Mouse (Mus musculus) c-Kit-negative CD71-positive TER-119-positive erythroid progenitor cells, embryonic 14.5 days (primary cell): ENCODE measurements around the gene Tssk1.

Experiments used
- DNase-seq: peaks from one replicate; pipeline ENCODE4 v3.0.0-alpha.2; 2013; ENCODE audit warnings: low read depth, low spot score

Gene Tssk1

DNA sequence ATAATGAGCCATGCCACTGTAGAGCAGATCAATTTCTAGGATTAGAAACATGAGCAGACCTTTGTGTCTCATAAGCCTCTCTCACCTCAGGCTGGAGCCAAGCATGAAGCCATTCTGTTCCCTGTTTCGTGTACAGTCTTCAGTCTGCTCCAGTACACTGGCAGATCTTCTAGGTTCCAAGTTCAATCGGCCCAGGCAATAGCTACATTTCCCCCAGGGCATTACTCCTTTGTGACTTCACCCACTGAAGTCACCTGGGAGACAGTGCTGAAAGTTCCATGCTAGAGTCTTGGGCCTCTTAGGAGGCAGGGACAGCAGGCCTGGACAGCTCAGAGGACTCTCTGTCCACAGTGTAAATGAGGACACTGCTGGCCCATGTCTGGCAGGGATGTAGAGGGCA, at the start of gene Tssk1:
Gene Tssk1 (plus strand): TSS at position 301 of the 400 bp plus-strand sequence.
- no peak for DNase-seq

DNA sequence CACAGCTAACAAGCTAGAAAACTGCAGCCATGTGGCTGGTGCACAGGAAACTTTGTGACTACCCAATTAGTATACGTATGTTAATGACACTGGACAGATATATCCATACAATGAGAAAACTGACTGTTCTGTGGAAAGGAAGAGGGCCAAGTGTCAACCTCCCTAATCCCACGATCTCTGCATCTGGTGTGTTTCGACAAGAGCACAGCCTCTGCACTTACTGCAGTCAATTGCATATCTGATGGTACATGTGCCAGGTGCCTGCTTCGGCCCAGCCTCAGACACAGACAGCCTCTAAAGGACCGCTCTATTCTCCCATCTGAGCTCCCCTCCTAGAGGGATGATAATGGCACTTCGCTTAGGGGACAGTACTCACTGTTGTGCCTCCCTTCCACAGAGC, 45.6 kb upstream of the Tssk1 start:
- DNase-seq: no peak

DNA sequence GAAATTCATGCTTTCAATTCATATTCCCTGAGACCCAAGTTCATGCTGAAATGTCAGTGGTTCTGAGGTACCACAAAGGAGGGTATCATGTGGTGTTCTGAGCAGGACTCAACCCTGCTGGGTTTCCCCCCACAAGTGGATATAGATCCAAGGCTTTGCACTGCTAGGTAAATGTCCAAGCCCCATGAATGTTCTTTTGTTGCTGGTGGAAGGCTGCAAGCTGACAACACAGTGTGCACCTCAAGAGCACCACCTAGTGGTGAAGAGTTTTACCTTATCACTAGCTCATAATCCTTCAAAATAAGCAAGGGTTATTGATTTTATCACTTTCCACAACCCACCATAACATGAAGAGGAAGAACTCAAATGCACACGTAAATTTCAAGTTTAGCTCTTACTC, 45.1 kb upstream of the Tssk1 start:
- DNase-seq: peak; percentile 34

DNA sequence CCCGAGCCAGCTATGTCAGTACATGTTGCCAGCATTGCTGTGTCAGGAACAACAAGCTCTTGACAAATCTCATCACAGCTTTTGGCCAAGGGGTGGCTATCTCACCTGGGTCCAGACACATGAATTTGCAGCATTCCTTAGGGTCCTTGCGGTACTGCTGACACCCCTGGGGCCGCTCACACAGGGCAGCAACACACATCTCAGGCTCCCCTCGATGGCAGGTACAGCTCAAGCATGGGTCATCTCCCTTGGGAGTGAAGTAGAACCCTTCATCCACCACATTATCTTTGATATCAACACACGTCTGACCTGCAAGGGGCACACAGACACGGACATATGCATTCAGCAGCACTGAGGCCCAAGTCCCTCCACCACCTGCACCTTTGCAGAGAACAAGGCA, 44.5 kb upstream of the Tssk1 start:
- no peak for DNase-seq

DNA sequence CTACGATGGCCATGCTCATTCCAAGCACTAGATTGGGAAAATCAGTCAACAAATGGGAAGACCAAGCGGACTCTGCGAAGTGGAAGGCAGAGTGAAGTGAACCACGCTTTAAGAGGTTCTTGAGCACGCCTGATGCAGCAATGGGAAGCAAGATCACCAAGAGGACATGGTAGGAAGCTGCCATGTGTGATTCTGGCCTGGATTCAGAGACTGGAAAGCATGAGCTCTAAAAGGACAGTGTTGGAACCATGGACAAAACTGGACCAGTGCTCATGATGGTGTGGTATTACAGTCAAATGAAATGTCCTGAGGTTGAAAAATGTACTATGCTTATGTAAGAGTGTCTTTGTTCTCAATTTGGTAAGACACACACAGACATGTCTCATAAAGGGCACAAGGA, 42.7 kb upstream of the Tssk1 start:
- DNase-seq: no peak

DNA sequence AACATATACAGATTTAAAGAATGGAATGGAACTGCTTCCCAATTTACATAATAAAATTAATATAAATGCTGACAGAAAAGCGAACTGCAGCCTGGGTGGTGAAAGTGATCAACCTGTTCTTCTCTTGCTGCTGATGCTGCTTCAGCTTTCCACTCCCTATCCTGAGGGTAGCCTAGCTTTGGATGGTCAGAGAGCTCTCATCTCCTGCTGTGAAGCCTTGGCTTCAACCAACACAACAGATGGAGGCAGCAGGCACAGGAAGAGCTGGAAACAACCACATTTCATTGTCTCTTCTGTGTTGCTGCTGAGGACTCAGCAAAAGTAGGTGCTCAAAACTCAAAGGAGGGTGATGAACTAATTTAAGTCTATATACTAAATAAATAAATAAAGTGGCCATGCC, 42.2 kb upstream of the Tssk1 start:
- no peak for DNase-seq

DNA sequence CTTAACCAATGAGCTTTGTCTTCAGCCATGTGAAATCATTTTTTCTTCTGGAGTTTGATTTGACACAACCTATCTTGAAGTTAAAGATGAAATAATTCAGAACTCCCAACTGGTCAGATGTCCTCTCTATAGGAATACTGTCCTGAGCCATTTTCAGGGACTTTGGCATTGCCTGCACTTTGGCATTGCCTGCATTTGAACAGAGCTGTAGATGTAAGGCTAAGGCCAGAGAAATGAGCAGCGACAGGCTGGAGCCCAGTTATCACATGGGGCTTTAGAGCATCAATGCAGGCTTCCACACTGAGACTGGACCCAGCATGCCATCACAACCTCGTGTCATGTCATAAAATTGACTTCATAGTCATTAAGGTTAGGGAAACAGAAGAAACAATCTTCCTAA, 40.8 kb upstream of the Tssk1 start:
- no peak for DNase-seq

DNA sequence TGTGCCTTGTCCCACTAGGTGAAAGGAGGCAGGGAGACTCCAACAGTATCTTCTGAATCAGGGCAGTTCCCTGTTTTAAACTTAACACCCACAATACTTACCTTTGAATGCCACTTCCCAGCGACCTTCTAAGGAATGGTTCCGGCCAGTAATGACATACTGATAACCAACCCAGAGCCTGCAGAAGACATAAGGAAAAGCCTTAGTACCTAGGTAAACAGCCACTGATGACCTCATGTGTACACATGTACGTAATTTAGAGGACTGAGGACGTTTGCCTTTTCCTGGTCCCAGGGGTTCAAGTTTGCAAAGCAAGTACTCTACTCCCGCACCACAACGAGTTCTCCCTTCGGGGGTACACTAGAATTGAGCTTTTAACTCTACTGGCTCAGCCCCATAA, 36.9 kb upstream of the Tssk1 start:
- no peak for DNase-seq

DNA sequence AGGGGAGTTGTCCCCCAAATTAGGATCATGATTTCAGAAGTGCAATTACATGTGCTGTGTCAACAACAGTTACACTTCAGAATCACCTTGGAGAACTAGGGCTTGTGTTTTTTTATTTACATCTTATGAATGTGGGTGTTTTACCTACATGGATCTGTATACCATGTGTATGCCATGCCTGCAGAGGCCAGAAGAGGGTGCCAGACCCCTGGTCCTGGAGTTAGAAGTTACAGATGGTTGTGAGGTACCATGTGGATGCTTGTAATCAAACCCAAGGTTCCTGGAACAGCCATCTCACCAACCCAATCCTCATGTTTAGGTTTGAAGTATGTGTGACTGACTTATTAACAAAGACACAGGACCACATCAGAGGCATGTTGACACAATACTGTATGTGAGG, 35.4 kb upstream of the Tssk1 start:
- no peak for DNase-seq

DNA sequence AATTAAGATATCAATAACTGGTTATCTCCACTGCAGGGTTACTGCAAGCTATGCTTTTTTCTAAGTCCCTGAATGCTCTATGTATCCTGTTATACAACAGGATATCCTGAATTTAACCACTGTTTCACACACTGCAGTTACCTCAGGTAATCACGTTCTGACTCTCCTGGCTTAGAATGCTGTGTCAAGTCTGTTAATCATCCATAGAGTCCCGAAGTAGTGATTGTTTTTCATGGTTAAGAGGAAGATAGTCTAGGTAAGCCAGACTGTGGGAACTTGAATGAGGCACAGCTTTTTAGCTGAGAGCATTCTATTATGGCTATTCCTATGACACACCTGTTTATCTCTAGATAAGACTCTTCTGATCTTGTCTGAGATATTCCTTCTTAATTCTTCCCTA, 28.7 kb upstream of the Tssk1 start:
- no peak for DNase-seq

DNA sequence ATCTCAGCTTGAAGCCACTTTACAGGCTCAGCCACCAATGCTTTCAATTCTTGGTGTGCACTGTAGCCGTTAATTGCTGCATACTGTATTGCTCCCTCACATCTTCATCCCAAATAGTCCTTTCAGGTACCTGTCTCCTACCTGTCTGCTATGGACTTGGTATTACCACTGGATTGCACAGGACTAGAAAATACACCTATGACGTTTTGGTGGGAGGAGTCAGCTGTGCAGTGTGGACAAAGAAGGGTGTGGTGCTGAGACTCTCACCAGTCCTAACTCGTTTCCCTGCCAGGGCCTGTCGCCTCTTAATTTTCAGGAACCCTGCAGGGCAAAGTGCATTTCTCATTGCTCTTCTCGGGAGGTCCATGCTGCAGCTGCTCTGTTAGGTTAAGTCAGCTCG, 28.3 kb upstream of the Tssk1 start:
- no peak for DNase-seq

DNA sequence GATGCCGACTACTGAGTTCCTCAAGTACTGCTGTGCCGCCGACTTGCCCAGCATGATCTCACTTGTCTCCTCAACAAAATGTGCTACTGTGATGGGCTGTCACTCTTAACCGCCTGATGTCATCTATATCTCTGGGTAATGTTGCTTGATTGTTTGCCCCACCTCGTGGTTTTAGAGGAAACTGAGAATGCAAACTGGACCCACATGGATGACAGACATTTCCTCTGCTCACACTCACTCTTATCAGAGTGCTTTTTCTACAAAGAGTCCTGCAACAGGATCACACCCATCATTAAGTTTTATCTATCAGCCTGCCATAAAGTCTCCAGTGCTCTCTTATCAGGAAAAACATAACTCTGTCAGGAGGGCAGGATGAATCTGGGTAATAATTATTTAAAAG, 22.8 kb upstream of the Tssk1 start:
- DNase-seq: no peak

DNA sequence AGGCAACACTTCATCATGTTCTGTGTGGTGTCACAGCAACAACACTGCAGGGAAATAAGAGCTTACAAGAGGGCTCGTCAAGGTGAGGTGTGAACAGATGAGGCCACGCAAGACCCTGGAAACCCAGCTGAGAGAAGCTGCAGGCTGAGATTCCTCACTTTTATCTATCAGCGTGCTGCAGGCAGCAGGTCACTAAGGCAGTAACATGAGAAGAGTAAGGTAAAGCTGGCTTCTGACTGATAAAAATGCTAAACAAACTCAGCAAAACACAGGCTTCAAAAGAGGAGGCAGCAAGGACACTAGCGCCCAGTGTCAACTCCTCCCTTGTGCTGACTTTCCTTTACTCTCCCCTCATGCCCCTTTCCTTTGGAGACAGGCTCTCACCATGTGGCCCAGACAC, 21.0 kb upstream of the Tssk1 start:
- no peak for DNase-seq

DNA sequence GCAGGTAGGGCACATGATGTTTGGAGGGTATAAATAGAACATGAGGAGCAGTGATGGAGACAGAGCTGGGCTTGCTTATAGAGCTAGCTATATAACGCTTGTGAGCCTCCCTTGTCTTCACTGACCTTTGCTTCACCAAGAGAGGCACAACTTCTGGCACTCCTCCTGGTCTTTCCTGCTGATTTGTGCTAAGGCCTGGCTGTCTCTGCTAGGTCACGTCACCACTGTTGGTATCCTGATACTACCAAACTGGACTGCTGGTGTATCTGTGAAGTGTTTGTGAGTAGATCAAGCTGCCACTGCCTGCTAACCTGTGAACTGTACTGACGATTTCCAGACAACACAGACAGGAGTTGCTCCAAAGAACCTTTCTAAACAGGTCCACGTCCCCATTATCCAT, 18.8 kb upstream of the Tssk1 start:
- no peak for DNase-seq

DNA sequence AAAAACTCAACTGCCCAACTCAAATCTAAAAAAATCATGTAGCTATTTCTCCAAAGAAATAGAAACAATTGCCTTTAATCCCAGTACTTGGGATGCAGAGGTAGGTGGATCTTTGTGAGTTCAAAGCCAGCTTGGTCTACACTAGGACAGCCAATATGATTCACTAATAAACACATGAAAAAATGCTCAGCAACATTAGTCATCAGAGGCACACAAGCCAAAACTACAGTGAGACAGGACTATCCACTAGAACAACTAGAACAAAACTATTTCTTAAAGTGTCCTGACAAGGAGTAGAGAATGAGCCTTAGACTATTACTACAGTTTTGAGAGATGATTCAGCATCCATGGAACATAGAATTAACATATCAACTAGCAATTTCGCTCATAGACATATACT, 17.9 kb upstream of the Tssk1 start:
- DNase-seq: no peak

DNA sequence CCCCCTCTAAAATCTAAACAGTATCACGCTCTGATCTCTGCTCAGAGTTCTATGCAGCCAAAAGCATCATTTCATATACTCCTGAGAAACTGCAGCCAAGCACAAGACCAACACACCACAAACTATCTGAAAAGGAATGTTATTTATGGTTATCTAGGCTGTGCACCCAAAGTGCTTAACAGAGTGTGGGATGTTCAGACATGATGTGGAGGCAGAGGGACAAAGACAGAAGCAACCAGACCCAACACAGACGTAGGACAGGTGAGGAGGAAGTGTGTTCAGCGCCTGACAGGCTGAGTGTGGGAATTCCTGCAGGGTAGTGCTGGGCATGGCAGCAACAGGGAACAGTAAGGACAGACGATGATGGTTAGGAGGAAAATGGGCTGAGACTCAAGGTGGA, 14.5 kb upstream of the Tssk1 start:
- DNase-seq: no peak

DNA sequence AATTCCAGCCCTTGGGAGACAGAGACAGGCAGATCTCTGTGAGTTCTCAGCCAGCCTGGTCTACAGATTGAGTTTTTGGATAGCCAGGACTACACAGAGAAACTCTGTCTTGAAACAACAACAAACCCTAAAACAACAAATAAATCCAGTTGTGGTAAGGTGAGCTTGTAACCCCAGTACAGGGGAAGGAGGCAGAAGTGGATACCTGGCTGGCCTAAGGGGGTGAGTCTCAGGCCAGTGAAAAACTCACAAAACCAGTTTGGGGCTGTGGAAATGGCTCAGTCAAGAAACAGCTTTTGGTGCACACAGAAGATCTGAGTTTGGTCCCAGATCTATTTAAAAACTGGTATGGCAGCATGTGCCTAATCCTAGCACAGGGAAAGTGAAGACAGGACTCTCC, 11.8 kb upstream of the Tssk1 start:
- no peak for DNase-seq

DNA sequence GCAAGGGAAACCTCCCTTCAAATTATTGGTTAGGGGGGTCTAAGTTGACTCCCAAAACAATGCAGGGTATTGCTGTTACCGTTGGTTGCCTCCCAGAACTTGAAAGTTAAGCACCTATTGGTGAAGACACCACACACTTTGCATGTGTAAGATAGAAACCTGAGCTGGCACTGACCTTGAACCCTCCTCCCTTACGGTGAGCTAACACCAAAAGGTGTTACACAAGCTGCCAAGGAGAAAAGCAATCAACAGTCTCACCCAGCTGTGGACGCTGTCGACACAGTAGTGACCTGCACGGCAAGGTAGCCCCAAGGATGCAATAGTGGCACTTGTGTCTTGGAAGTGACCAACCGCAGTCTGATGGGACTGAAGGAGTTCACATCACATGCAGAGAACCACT, 9.9 kb upstream of the Tssk1 start:
- DNase-seq: no peak

DNA sequence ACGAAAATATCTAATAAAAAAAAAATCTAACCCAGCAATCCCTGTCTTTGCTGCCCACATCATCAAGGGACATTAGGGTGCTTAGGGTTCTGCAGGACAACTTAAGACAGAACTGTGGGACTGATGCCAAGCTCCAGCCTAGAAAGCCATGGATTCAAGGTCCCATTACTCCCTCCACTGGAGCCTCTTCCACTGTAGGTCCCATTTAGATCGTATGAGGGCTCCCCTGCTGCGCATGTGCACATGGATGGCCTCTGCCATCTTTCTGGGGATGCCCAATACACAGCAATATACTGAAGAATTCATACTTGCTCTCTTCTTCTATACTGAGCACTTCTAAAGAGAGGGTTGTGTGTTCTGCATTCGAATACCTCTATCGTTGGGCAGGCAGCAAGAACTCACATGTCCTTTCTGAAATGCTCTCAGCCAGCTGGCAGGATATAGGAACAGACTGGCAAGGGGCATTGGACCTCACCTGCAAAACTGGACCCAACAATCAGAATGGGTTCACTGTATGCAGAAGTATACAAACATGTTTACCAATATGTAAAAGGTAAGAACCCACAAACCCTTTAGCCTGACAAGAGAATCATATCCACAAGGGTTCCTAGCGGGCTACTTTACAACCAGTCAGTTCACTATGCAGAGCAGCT, 4.2 kb upstream of the Tssk1 start:
- DNase-seq: no peak

DNA sequence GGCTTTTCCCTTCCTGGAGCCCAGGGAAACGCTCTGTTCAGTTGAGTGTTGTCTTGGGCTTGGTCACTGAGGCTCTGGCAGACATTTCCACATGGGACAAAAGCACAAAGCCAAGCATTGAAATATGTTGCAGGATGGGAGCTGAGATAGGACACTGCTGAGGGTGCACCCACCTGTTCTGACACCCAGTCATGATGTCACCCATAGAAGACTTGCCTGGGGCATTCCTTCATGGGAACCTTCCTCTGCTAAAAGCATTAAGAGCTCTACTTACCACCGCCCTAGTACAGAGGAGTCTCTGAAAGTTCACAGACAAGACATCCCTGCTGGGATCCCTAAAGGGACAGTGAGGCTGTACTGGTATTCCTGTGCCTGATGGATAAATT, 3.7 kb upstream of the Tssk1 start:
- DNase-seq: no peak

DNA sequence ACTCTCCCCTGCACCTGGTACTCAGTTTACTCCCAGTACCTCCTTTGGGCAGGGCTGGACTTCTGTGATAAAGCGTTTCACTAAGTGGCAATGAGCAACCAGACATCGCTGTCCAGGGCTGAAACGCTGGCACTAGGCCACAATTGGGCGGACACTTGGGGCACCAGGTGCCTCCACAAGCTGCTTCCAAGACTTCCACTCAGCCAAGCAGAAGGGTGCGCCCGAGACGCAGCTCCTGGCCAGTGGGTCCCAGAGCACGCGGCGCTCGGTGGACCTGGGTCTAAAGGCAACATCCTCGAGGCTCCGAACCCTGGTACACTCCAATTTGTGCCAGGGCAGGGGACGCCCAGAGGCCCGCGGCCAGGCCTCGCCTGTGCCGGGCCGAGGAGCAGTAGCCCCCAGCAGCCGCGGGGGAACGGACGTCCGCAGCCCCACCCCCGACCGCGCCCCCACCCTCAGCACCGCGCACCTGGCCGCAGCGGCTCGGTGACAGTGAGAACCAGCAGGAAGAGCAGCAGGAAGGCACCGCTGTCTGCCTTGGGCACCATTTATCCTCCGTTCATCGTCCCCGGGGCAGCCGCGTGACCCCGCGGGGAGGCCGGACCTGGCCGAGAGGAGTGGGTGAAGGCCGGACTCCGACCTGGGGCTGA, 3.0 kb upstream of the Tssk1 start:
- DNase-seq: peak; percentile 39

DNA sequence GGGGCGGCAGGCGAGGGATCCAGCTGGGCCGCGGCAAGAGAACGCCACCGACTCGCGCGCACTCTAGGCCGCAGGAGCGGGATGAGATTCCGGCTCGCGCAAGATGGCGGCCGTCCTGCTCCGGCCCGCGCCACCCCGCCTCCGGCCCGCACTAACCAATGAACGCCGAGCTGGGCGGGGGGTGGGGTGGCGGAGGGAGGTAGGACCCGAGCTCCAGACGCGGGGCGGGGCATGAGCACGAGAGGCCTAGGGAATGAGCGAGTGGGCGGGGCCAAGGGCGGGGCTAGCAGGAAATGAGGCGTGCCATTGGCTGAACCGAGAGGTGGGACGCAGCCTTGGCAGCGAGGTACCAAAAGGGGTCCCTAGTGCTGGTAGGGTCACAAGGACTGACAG, 2.5 kb upstream of the Tssk1 start, which contains the start of gene Gm20518:
Gene Gm20518 (minus strand): TSS at position 105 of the 393 bp plus-strand sequence.
- peak; percentile 97 for DNase-seq

DNA sequence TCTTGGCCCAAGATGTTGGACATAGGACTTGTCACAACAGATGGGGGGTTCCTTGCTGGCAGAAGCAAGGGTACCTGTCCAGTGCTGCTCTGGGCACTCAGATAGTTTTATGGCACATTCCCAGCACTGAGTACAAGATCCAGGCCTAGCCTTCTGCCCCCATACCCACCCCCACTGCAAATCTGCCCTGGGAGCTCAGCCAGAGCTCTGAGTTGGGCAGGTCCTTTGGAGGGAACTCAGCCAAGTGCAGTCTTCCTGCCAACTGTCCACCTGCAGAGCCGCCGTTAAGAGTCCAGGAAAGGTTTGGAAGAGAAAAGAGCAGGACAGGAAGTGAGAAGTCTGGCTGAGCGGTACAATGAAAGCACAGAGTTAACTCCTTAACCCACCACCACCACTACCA, 1.4 kb upstream of the Tssk1 start:
- no peak for DNase-seq

DNA sequence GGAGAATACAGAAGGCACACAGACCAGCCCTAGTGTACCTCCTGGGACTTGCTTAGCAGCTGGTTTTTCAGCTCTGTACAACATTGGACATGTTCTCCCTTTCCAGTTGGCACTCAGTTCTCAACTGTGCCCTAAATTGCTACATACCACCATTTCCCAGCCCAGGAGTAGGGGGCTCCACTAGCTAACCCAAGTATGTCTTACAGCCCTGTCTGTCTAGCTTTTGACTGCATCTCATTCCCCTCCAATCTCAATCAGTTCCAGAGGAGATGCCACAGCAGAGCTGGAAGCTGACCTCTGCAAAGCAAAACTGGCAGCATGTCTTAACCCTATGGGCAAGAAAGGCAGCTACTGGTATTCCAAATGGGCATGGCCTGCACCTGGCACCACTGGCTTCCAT, 2.1 kb downstream of the Tssk1 start:
- DNase-seq: no peak
